Comparison of ENCODE assay signal across 9 mouse cellular contexts in the genomic region with DNA sequence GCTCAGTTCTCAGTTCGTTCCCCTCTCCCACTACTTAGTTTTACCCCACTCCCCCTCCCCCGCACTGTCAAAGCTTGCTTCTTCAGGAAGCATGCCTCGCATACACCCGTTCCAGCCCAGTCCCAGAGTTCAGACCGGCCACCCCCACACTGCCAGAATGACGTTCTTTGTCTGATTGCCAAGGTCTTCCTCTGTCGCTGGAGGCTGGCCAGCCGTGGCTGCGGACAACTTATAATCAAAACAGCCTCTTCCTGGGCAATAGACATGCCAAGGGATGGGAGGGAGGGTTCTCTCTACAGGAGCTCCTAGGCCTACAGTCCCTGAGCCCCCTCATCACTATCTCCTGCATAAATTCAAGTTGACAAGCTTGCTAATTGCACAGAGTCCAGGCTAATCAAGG. TPM values are rescaled to one million over a fixed set of nuclear protein-coding genes. Genes with fewer than 3 reads are reported as not detected.
A peak's percentile ranks its signal among the peaks of the same experiment; 100 is the strongest.
DNase-seq lines count a peak whose midpoint lies in the region; ATAC-seq and TF ChIP-seq lines count a peak whose summit lies in the region.
"Had no signal": no experiment of that assay in that cellular context is flagged by ENCODE, and none has a peak within 500 bp of the region (broad histone marks: within the 10 kb centered on the region; RNA-seq: fewer than 3 reads in every experiment).

No protein-coding gene starts in this region.

- no peak overlapping the region for H3K4me2 ChIP-seq in neural tube, embryonic 12.5 days (replicated peaks)
- no peak overlapping the region for H3K4me2 ChIP-seq in forebrain, embryonic 14.5 days (ENCODE audit: low read length)
- no peak overlapping the region for H3K4me2 ChIP-seq in hindbrain, postnatal 0 days (ENCODE audit: low read depth, low read length)
- peak overlapping the region; percentile 29; the same call in 1 of the 2 replicates for H3K4me2 ChIP-seq in lung, embryonic 14.5 days
- H3K4me2 ChIP-seq in stomach, embryonic 16.5 days (ENCODE audit: low read depth, low read length) = peak overlapping the region; percentile 5; the same call in 1 of the 2 replicates

- no peak for TF ChIP-seq POLR2A in thymus, adult 2 months (IDR thresholded peaks at IDR 0.05; ENCODE audit: control insufficient read depth, extremely low read depth, insufficient read depth, low read length, poor library complexity)

- no peak overlapping the region for H3K4me3 ChIP-seq in neural tube, embryonic 12.5 days
- no peak overlapping the region for H3K4me3 ChIP-seq in forebrain, embryonic 14.5 days (ENCODE audit: low read depth, low read length)
- no peak overlapping the region for H3K4me3 ChIP-seq in hindbrain, postnatal 0 days (ENCODE audit: low read length)
- H3K4me3 ChIP-seq in lung, embryonic 14.5 days (ENCODE audit: low read depth, low read length) = no peak overlapping the region
- H3K4me3 ChIP-seq in stomach, embryonic 16.5 days (replicated peaks; ENCODE audit: low read length) = no peak overlapping the region
- H3K4me3 ChIP-seq in thymus, adult 2 months (ENCODE audit: control insufficient read depth, insufficient read depth, low read length) = no peak overlapping the region

- no peak overlapping the region for H3K9ac ChIP-seq in neural tube, embryonic 12.5 days
- no peak overlapping the region for H3K9ac ChIP-seq in forebrain, embryonic 14.5 days (ENCODE audit: low read length)
- no peak overlapping the region for H3K9ac ChIP-seq in hindbrain, postnatal 0 days (replicated peaks; ENCODE audit: low read length)
- no peak overlapping the region for H3K9ac ChIP-seq in lung, embryonic 14.5 days
- H3K9ac ChIP-seq in stomach, embryonic 16.5 days (ENCODE audit: low read length) = no peak overlapping the region

- H3K4me1 ChIP-seq in neural tube, embryonic 12.5 days = peaks cover 39% of the 10 kb centered on the region
- H3K4me1 ChIP-seq in forebrain, embryonic 14.5 days (ENCODE audit: control insufficient read depth, insufficient read depth, low read length) = peaks cover 35% of the 10 kb centered on the region
- H3K4me1 ChIP-seq in hindbrain, postnatal 0 days (ENCODE audit: insufficient read depth, low read length) = peaks cover 9% of the 10 kb centered on the region
- peaks cover 20% of the 10 kb centered on the region for H3K4me1 ChIP-seq in lung, embryonic 14.5 days (ENCODE audit: insufficient read depth)
- H3K4me1 ChIP-seq in stomach, embryonic 16.5 days (ENCODE audit: control insufficient read depth, insufficient read depth, low read length) = peaks cover 17% of the 10 kb centered on the region
- no peaks in the 10 kb centered on the region for H3K4me1 ChIP-seq in thymus, adult 2 months (replicated peaks; ENCODE audit: control insufficient read depth, insufficient read depth, low read length)

- WGBS in neural tube, embryonic 12.5 days = 31% methylated on average over 9 of the region's 9 CpGs
- WGBS in forebrain, embryonic 14.5 days = 14% methylated on average over 9 of the region's 9 CpGs
- WGBS in hindbrain, postnatal 0 days = 9% methylated on average over 9 of the region's 9 CpGs
- 11% methylated on average over 9 of the region's 9 CpGs for WGBS in lung, embryonic 14.5 days
- WGBS in stomach, embryonic 16.5 days = 19% methylated on average over 9 of the region's 9 CpGs
- WGBS in thymus, adult 2 months = 44% methylated on average over 9 of the region's 9 CpGs

- no peaks in the 10 kb centered on the region for H3K9me3 ChIP-seq in neural tube, embryonic 12.5 days
- H3K9me3 ChIP-seq in forebrain, embryonic 14.5 days (replicated peaks; ENCODE audit: control insufficient read depth, low read length) = no peaks in the 10 kb centered on the region
- H3K9me3 ChIP-seq in hindbrain, postnatal 0 days (ENCODE audit: low read length) = no peaks in the 10 kb centered on the region
- H3K9me3 ChIP-seq in lung, embryonic 14.5 days (ENCODE audit: low read depth, low read length) = no peaks in the 10 kb centered on the region
- H3K9me3 ChIP-seq in stomach, embryonic 16.5 days (replicated peaks; ENCODE audit: control insufficient read depth, low read length) = no peaks in the 10 kb centered on the region

- TF ChIP-seq CTCF in hindbrain, postnatal 0 days (IDR thresholded peaks at IDR 0.05; ENCODE audit: low read depth) = no peak
- no peak for TF ChIP-seq CTCF in lung, embryonic 14.5 days (IDR thresholded peaks at IDR 0.05; ENCODE audit: low read depth)
- TF ChIP-seq CTCF in thymus, adult 2 months (IDR thresholded peaks at IDR 0.05; ENCODE audit: borderline replicate concordance, control insufficient read depth, extremely low read depth, insufficient read depth, low read length, poor library complexity) = no peak

- no peak overlapping the region for H3K27ac ChIP-seq in neural tube, embryonic 12.5 days
- peak overlapping the region; percentile 69; the same call in 1 of the 2 replicates for H3K27ac ChIP-seq in forebrain, embryonic 14.5 days (ENCODE audit: low read depth, low read length)
- peak overlapping the region; percentile 60; the same call in 1 of the 2 replicates for H3K27ac ChIP-seq in hindbrain, postnatal 0 days
- H3K27ac ChIP-seq in lung, embryonic 14.5 days (ENCODE audit: low read depth) = peak overlapping the region; percentile 76; the same call in 1 of the 2 replicates
- H3K27ac ChIP-seq in stomach, embryonic 16.5 days (ENCODE audit: low read length) = no peak overlapping the region; the same call in 1 of the 2 replicates
- no peak overlapping the region for H3K27ac ChIP-seq in thymus, adult 2 months (ENCODE audit: control insufficient read depth, insufficient read depth, low read length)

- peak; percentile 61 for ATAC-seq in neural tube, embryonic 12.5 days (ENCODE audit: low FRiP score, low read depth)
- ATAC-seq in forebrain, embryonic 14.5 days = peak; percentile 49; the same call in 1 of the 2 replicates
- ATAC-seq in hindbrain, postnatal 0 days = peak; percentile 41; the same call in 1 of the 2 replicates
- ATAC-seq in lung, embryonic 14.5 days (ENCODE audit: insufficient read depth) = peak; percentile 94
- peak; percentile 72; the same call in 1 of the 2 replicates for ATAC-seq in stomach, embryonic 16.5 days (ENCODE audit: insufficient read depth, low FRiP score)

- no peak for DNase-seq in neural tube, embryonic 10.5 days (ENCODE audit: extremely low spot score, low spot score)
- DNase-seq in forebrain, embryonic 14.5 days (ENCODE audit: low spot score) = peak; percentile 70
- DNase-seq in hindbrain, postnatal 0 days (ENCODE audit: low spot score) = peak; percentile 80
- DNase-seq in lung, embryonic 14.5 days = peak; percentile 96
- no peak for DNase-seq in thymus, adult 2 months
- no peak for DNase-seq in frontal cortex, adult 2 months (ENCODE audit: extremely low spot score in 1 of 2, low spot score in 1 of 2)

- H3K36me3 ChIP-seq in neural tube, embryonic 12.5 days = peaks cover 7% of the 10 kb centered on the region; the same call in 1 of the 2 replicates
- H3K36me3 ChIP-seq in forebrain, embryonic 14.5 days (ENCODE audit: control insufficient read depth, insufficient read depth, low read length) = peaks cover 14% of the 10 kb centered on the region
- no peaks in the 10 kb centered on the region; the same call in 1 of the 2 replicates for H3K36me3 ChIP-seq in hindbrain, postnatal 0 days (ENCODE audit: insufficient read depth, low read length)
- H3K36me3 ChIP-seq in lung, embryonic 14.5 days (ENCODE audit: insufficient read depth) = no peaks in the 10 kb centered on the region
- H3K36me3 ChIP-seq in stomach, embryonic 16.5 days (ENCODE audit: control insufficient read depth, insufficient read depth, low read length) = no peaks in the 10 kb centered on the region
- no peaks in the 10 kb centered on the region for H3K36me3 ChIP-seq in thymus, adult 2 months (ENCODE audit: control insufficient read depth, insufficient read depth, low read length)

- no peaks in the 10 kb centered on the region for H3K27me3 ChIP-seq in neural tube, embryonic 12.5 days (replicated peaks)
- H3K27me3 ChIP-seq in forebrain, embryonic 14.5 days (replicated peaks; ENCODE audit: control insufficient read depth, insufficient read depth, low read length) = no peaks in the 10 kb centered on the region
- H3K27me3 ChIP-seq in hindbrain, postnatal 0 days (ENCODE audit: insufficient read depth, low read length) = no peaks in the 10 kb centered on the region
- no peaks in the 10 kb centered on the region for H3K27me3 ChIP-seq in lung, embryonic 14.5 days (ENCODE audit: insufficient read depth, low read length)
- no peaks in the 10 kb centered on the region for H3K27me3 ChIP-seq in stomach, embryonic 16.5 days (ENCODE audit: control insufficient read depth, insufficient read depth, low read length)
- no peaks in the 10 kb centered on the region for H3K27me3 ChIP-seq in thymus, adult 2 months (ENCODE audit: control insufficient read depth, insufficient read depth, low read length)

RNA-seq across cellular contexts. Expression of a gene that starts 45.8 kb away (rescaled TPM):
- 79.8 and 80.1 TPM in 2 replicates for polyA plus RNA-seq in neural tube, embryonic 12.5 days (2016; fragmentation: Nextera tagmentation; extraction: Ambion mirVana)
- polyA plus RNA-seq in forebrain, embryonic 14.5 days (2014; fragmentation: Nextera tagmentation; extraction: Ambion mirVana) = 66.1 and 93.3 TPM in 2 replicates
- total RNA-seq in hindbrain, postnatal 0 days (2014; rRNA removed) = 51.7 and 55.8 TPM in 2 replicates
- polyA plus RNA-seq in hindbrain, postnatal 0 days (2015; fragmentation: Nextera tagmentation; extraction: Ambion mirVana) = 134 and 137 TPM in 2 replicates
- polyA plus RNA-seq in lung, embryonic 14.5 days (2014; fragmentation: Nextera tagmentation; extraction: Ambion mirVana) = 17.9 and 18.2 TPM in 2 replicates
- polyA plus RNA-seq in stomach, embryonic 16.5 days (2015; fragmentation: Nextera tagmentation; extraction: Ambion mirVana) = 15.1 and 20.0 TPM in 2 replicates
- 11.5 and 16.6 TPM in 2 replicates for polyA plus RNA-seq in thymus, adult 2 months (2012; rRNA removed)
- polyA plus RNA-seq in frontal cortex, adult 2 months (2012; rRNA removed) = 301 and 309 TPM in 2 replicates

RNA-seq across cellular contexts. Expression of a gene that starts 57.2 kb away (rescaled TPM):
- 138 and 150 TPM in 2 replicates for polyA plus RNA-seq in neural tube, embryonic 12.5 days (2016; fragmentation: Nextera tagmentation; extraction: Ambion mirVana)
- 152 and 207 TPM in 2 replicates for polyA plus RNA-seq in forebrain, embryonic 14.5 days (2014; fragmentation: Nextera tagmentation; extraction: Ambion mirVana)
- 261 and 286 TPM in 2 replicates for total RNA-seq in hindbrain, postnatal 0 days (2014; rRNA removed)
- polyA plus RNA-seq in hindbrain, postnatal 0 days (2015; fragmentation: Nextera tagmentation; extraction: Ambion mirVana) = 120 and 148 TPM in 2 replicates
- polyA plus RNA-seq in lung, embryonic 14.5 days (2014; fragmentation: Nextera tagmentation; extraction: Ambion mirVana) = 6.6 and 7.3 TPM in 2 replicates
- polyA plus RNA-seq in stomach, embryonic 16.5 days (2015; fragmentation: Nextera tagmentation; extraction: Ambion mirVana) = 6.8 and 7.2 TPM in 2 replicates
- polyA plus RNA-seq in thymus, adult 2 months (2012; rRNA removed) = 0.75 and 0.92 TPM in 2 replicates
- polyA plus RNA-seq in frontal cortex, adult 2 months (2012; rRNA removed) = 39.6 and 40.3 TPM in 2 replicates
- total RNA-seq: MEL had no signal

Comparison
In these comparisons a context has a peak if more than half of its experiments do, and no peak if none do; other contexts are left out.
1. ATAC-seq: peak in every context shown above with its lines; median percentile 94 in lung, embryonic 14.5 days; 72 in stomach, embryonic 16.5 days; 61 in neural tube, embryonic 12.5 days; 49 in forebrain, embryonic 14.5 days; 41 in hindbrain, postnatal 0 days.
2. H3K27ac ChIP-seq: peak in forebrain, embryonic 14.5 days (single experiment), hindbrain, postnatal 0 days (single experiment) and lung, embryonic 14.5 days (single experiment); none in neural tube, embryonic 12.5 days (single experiment), stomach, embryonic 16.5 days (single experiment) and thymus, adult 2 months (single experiment).
3. H3K4me2 ChIP-seq: peak in lung, embryonic 14.5 days (single experiment) and stomach, embryonic 16.5 days (single experiment); none in neural tube, embryonic 12.5 days (single experiment), forebrain, embryonic 14.5 days (single experiment) and hindbrain, postnatal 0 days (single experiment).
4. DNase-seq: peak in forebrain, embryonic 14.5 days (single experiment), hindbrain, postnatal 0 days (single experiment) and lung, embryonic 14.5 days (single experiment); none in neural tube, embryonic 10.5 days (single experiment), thymus, adult 2 months (single experiment) and frontal cortex, adult 2 months (0 of 2).